Mouse (Mus musculus) induced T-regulatory cell, adult 2 months (primary cell): ENCODE measurements around the gene Tmem245.
"Not testable (repeated sequence)": the region's sequence is repeated elsewhere in the genome, so short reads cannot be mapped to it uniquely, and the experiment has no call there.

Source experiments
- DNase-seq: peaks from one replicate; pipeline ENCODE4 v3.0.0-alpha.2; 2012; ENCODE audit warnings: low read depth

Tmem245 gene

DNA sequence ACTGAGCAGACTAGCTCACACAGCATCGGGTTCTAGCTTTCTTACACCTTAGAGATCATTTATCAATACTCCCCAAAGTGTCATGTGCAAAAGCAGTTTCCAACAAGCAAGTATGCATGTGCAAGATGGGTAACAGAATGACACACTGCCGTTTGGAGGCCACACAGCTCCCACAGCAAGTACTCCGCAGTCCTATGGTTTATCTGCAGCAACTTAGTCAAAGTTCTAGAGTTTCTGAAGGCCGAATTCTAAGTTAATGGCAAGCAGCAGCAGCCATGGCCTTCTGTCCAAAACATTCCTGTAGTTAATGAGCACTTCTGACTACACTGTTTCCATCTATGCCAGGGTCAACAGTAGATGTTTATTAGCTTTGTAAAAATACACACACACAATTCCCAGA lies 20.3 kb downstream of the Tmem245 start:
- no peak for DNase-seq

DNA sequence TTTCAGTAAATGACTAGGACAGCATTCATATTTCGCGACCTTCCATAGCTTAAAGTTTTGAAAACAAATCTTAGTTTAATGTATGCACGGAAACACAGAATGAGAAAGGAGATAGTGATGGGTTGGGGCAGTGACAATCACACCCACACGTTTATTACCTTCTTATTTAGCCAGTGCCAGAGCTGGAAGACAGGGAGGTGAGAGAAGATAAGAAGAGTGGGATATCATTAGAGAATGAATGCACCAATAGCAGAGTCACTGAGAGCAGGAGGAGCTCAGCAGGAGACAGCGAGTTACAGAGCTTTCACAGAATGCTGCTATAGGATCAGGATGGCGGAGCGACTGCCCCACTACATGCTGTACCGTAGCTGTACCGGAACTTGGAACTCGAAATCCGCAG lies 25.0 kb downstream of the Tmem245 start:
- no peak for DNase-seq

DNA sequence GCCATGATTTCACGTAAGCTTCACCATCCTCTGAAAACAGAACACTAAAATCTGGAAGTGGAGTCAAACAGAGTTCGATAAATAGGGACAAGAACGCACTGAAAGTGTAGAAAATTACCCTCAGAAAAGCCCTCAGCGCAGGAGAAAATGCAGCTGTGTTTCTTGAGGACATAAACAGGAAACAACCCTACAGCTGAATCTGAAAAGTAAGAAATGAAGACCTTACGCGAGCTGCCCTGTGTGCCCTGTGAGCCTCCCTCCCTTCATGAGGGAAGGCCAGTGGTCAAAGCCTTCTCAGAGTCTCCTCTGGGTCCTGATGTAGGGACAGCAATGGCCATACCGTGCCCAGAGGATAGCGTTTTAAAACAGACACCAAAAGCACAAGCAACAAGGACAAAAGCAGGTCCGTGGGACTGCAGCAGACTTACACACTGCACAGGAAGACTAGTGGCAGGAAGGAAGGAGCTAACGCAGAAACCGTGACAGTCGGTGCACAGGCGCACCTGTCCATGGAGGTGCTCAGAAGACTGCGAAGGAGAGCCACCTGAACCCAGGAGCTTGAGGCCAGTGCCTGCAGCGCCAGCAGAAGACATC lies 31.4 kb downstream of the Tmem245 start:
- DNase-seq: peak; percentile 45

DNA sequence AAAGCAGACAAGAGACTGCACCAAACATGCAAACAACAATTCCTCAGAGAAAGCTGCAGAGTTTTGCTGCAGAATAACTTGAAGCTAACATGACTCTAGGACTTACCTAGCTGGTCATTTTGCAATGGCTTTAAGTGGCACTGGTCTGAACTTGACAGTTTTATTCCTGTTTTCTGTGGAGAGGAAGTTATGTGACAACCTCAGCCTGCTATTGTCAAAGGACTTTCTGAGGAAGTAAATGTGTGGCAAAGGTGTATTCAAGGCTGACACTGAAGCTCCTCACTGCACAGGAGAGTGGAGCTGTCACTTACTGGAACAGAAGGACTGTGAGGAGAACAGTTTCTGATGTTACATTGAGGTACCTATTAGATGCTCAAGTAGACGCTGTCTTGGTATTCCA lies 32.5 kb downstream of the Tmem245 start:
- DNase-seq: no peak

DNA sequence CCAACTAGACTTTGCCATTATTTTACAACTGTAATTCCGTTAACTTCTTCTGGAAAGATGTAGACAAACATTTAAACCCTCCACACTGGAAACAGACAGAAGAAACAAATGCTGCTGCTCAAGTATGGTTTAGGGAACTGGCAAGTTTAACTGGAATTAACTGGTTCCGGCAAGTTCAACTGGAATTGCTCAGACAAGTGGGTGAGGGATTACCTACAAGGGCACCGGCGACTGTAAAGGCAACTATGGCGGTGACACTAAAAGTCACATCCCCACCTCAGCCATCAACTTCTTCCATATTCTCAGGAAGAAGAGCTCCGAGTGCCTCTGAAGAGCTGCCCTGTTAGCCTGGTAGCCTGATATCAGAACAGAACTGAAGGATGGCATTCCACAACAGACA lies 32.9 kb downstream of the Tmem245 start:
- no peak for DNase-seq

DNA sequence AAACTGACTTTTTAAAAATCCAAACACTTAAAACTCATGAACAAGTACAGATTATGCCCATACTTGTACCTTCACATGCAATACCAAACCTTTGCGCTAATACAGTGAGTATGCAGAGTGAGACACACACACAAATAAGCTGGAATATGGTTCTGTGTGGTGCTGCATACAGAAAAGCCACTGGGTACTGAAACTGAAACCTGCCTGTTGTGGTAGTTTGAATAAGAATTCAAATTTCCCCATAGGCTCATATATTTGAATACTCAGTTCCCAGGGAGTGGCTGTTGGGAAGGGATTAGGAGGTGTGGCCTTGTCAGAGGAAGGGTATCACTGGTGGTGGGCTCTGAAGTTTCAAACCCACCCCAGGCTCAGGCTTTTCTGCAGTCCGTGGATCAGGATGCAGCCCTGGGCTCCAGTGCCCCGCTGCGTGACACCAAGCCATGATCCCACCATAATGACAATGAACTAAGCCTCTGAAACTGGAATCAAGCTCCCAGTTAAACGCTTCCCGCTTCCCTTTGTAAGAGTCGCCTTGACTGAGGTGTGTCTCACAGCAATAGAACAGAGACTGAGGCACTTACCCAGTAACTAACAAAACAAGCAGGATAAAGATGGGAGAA lies 34.7 kb downstream of the Tmem245 start:
- DNase-seq: no peak

DNA sequence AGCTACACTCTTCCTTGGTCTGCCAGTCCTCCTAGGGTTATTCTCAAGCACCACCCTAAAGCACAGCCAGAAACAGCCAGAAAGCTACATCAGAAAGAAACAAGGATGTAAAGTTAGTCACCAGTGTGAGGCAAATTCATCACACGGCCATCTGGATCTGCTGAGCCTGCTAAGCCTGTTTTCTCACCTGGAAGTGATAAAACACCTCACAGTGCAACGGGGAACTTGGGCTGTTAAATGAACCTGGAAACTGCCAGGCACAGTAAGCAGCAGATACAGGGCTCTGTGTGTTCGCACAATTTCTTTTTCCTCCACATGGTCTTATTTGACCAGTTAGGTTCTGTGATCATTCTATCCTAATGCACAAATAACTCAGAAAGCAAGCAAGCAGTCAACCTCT lies 37.7 kb downstream of the Tmem245 start:
- DNase-seq: no peak

DNA sequence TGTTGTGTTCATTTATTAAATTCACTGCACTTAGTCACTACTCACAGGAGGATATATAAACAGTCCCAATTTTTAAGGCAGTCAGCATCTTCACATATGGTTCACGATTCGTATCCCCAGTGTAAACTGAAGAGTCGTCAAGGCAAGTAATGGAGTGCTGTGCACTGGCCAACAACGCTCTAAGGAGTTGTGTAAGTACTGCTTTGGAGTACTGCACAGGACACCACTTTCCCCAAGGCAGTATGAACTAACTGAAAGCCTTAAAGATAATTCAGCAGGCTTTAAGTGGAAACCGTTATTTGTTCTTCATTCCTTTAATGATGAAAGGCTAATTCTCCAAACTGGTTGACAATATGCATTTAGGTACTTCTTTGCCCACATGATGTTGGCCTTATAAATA lies 39.6 kb downstream of the Tmem245 start:
- DNase-seq: no peak

DNA sequence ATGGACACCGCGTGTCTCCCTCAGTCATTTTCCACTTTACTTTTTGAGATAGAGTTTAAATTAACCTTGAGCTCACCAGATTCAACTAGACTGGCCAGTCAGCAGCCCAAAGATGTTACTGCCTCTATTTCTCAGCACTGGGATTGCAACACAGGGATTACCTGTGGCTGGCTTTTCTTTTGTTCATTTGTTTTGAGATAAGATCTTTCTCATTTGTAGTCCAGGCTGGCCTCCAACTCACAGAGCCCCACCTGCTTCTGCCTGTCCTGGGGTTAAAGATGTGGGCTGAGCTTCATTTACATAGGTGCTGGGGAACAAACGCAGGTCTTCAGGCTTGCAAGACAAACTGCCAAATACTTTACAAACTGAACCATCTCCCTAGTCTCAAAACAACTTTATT lies 40.3 kb downstream of the Tmem245 start:
- DNase-seq: no peak

DNA sequence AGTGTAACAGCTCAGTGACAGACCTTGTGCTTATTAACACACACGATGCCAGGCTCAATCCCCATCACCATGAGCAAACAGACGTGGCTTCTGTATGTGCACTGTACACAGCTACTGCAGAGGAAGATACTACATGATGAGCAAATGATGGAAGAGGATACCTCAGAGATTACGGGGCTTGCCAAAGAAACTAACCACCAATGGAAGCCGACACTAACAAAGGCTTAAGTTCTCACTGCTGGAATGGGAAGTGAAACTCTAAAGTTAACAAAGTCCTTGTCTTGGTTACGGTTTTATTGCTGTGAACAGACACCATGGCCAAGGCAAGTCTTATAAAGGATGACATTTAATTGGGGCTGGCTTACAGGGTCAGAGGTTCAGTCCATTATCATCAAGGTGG lies 41.7 kb downstream of the Tmem245 start:
- no peak for DNase-seq

DNA sequence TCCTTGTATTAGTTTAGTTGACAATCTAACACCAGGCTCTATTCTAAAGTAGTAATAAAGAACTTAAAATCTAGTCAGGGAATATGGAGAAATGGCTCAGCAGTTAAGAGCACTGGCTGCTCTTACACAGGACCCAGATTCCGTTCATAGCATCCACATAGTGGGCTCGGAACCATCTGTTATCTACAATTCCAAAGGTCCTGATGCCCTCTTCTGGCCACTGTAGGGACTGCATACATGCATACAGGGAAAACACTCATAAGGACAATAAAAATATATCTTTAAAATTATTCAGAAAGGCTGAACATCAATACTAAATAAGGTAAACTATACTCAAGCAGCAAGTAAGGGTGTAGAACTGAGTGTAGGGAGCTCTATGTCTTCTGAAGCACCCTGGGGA lies 45.6 kb downstream of the Tmem245 start:
- DNase-seq: peak; percentile 42

DNA sequence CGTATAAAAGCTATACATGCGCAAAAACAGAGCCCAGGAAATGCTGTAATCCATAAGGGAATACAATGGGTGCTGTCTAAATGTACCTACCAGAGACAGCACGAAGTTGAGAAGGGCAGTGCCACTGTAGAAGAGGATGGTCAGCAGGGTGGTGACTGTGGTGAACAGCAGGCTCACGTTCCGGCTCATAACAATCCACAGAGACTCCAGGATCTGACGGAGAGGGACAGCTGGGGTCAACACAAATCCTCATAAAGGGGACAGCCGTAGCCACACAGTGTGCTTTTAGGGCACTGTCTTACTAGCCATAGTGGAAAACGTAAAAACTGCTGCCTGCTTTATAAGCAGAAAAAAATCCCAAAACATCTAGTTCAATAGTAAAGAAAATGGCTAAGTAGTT lies 48.0 kb downstream of the Tmem245 start:
- no peak for DNase-seq

DNA sequence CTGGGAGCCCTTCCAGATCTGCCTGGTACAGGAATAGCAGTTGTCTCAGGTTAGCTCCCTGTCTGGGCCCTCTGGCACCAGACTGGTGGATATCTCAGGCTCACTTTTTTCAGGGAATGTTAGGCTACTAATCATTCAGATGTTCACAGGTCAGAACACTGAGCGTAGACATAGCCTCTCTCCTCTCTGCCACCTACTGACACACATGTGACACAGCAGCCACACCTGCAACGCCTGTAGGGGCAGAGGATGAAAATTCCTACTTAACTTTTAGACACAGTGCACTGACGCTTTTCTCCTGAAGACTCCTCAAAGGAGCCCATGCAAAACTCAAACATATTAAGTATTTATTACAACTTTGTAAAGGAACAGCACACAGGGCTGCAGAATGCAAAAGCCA lies 49.7 kb downstream of the Tmem245 start:
- no peak for DNase-seq

DNA sequence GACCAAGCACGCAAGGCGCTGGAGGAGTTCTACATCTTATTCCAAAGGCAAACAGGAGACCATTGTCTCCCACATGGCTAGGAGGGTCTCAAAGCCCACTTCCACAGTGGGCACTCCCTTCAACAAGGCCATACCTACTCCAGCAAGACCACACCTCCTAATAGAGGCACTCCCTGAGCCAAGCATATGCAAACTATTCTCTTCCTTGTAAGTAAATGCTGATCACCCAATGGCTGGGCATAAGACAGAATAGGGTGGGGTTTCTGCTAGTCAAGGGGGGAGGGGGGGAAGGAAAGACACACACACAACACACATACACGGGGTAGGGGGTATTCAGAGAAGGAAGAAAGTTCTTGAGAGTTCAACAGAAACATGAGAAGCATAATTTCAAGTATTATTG lies 53.0 kb downstream of the Tmem245 start:
- no peak for DNase-seq

DNA sequence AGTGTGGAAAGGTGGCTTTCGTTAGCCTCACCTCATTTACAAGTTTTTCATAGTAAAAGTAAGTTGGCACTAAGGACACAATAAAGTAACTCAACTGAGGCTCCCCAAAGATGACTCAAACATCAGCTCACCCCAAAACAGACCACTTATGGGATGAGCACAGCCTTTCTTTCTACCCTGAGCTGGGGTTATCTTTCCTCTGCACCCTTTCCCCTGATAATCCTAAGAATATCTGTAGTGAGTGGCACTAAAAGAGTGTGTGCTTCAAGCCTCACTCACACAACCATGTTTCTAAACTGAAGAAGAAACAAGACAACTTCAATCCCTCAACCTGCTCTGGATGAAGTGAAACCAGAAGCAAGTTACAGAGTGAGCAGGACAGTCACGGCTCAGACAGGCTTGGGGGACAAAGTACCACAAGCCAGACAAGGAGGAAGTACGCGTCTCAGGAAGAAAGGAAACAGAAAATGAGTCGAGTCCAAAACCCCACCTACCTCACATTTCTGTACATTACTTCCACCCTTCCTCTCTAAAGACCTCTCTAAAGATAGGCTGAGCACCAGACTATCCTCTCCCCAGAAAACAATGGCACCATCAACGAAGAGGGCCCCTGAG lies 54.6 kb downstream of the Tmem245 start:
- peak; percentile 21 for DNase-seq

DNA sequence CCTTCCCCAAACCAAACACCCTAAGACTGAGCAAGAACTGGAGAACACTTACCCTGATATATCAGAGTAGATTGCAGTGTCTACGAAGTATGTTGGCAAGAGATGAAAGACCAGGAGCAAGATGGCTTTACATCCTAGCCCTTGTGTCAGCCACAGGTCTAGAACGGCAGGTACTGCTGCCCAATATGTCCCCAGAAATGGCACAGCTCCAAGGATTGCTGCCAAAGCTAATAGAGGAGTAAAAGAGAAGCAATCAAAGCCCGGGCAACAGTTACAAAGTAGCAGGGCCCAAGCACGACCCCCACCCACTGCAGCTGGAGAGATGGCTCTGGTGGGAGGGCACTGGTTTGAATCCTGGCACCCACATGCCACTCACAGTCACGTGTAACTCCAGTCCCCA lies 58.8 kb downstream of the Tmem245 start:
- no peak for DNase-seq

DNA sequence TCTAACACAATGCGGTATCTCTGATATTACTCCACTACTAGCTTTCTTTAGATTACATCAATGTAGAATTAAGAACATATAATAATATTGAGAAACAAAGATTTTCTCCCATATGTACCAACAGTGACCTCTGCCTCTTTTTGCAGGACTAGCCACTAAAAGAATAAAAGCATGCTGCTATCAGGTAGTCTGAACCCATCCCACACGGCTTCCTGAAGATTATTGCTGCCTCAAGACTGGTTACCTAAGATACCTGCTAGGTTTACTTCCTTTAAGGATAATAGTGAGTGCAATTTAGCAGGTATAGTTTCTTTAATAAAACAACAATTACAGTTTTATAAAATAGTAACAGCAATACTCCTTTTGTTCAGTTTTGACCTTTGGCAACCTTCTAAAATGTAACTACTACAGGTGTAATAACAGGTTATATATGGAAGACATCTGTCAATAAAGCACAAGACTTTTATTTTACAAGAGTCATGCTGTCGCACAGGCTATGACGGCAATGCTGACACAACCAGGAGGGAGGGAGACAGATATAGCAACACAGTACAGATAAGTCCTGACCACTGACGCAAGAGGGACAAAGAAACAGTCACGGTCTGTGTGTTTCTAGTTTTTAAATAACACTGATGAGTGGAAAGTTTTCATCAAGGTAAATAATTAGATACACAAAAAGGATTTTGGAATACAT lies 60.8 kb downstream of the Tmem245 start:
- no peak for DNase-seq

DNA sequence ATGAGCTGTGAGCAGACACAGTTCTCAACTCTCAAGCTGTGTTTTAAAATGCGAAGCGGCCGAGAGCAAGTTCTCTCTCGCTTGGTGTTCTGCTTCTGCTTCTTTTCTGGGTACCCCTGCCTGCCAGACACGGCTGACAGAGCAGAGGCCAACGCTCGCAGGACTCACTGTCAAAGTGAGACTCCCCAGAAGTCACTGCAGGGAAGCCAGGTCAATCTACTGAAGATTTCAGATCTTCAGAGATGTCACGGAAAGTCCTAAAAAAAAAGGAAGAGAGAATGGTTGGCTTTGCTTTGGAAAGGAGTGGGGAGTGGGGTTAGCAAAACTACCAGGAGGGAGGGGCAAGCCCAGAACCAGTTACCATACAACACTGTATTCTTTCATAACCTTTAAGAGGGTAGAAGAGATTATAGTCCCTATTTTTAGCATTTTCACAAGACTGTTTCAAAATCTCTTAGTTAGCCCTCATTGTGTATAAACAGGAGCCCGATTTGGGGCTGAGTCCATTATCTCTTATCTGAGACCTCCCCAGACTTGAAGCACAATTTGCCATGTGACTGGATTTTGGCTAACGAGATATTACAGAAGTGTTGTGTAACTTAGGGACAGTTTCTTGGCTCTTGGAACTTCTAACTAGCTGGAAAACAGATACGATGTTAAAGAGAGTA lies 67.1 kb downstream of the Tmem245 start:
- no peak for DNase-seq

DNA sequence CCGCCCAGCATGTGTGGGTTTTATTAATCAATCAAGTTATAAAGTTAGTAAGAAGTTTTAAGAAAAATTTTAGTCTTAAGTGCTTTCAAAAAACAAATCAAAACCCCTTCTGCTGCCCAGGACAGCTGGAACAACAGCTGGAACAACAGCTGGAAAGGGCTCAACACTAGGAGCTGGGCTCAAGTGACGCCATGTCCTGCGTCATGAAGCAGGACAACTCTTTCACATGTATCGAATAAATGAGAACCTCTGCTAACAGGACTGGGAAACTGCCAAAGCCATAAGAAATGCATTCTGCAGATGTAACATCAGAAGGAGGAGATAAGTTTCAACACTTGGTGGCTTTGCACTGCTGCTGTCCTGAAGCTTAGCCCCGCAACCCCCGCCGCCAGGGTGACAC lies 68.3 kb downstream of the Tmem245 start:
- no peak for DNase-seq

DNA sequence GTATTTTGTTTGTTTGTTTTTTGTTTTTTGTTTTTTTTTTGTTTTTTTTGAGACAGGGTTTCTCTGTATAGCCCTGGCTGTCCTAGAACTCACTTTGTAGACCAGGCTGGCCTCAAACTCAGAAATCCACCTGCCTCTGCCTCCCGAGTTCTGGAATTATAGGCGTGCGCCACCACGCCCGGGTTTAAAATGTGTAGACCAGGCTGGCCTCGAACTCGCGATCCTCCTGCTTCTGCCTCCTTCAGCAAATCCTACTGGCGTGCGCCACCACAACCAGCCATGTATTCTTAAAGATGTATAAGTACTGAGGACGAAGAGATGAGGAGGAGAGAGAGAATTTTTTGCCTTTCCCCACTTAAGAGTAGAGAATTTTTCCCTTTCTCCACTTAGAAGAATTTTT lies 76.7 kb downstream of the Tmem245 start:
- not testable (repeated sequence) for DNase-seq

DNA sequence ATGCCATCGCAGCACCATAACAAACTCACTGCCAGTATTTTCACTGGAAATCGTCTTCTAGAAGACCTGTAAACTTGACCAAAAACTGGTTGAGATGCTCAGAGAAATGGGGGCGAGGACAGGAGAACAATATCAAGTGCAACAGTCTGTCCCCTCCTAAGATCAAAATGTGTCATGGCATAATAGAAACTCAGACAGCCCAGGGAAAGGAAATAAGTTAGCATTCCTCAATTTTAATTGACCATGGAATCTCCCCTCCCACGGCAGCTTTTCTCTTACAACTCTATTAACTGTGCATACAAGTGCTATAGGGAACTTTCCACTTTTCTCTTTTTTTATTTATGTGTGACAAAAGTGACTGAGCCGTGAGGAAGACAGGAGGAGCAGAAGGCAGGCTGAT lies 79.5 kb downstream of the Tmem245 start:
- no peak for DNase-seq

DNA sequence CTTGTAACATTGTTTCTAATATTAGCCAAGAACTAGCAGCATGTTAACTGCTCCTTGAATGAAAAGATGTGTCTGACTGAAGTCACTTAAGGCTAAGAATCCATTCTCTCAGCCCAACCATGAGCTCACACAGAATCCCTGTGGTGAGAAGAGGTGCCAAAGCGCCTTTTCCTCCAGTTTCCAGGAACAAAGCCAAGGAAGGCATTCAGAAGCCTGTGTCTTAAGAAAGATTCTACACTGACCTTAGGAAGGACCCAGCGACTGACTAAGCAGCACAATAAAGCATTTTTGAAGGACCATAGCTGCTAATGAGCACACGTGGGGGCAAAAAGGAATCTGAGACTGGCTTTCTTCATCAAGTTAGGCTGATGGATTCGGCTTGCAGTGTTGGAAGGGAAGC lies 81.3 kb downstream of the Tmem245 start:
- peak; percentile 11 for DNase-seq

DNA sequence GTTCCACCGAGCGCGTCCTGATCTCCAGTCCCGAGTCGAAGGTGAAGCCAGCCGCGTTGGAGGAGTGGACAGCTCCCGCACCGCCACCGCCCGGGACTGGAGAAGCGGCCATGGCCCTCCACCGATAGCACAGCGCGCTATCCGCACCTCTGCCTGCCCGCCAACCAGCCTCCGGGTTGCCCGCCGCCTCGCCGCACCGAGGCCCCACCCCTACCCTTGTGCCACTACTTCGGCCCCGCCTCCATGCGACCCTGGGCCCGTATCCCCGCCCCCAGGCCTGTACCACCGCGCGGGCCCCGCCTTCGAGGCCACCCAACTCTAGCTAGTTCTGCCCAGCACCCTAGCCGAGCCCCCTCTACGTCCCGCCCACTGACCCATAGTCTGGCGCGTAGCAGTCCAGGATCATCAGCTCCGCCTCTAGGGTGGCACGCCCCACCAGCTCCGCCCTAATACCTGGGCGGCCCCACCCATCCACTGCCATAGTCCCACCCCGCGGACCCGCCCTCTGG lies 82.2 kb downstream of the Tmem245 start, which contains the start of gene Ctnnal1:
Ctnnal1 (minus strand) TSS at position 186 of the 509 bp plus-strand sequence.
- DNase-seq: peak; percentile 82
